Mouse (Mus musculus) testis, adult 2 months (tissue): ENCODE measurements at regions not wholly inside any gene's neighbourhood (a gene's known extent, or its start where the extent isn't known, plus 50 kb on each side); places are given as distances from the start of the nearest gene placed in this dataset.

Source experiments
- CTCF ChIP-seq: fragments of 200-500 bp; IDR thresholded peaks from 2 replicates; pipeline ENCODE4 v1.5.1; 2012; ENCODE audit warnings: low read depth, mild to moderate bottlenecking, inconsistent platforms, low read length, moderate library complexity; ENCODE audit not compliant: control insufficient read depth, insufficient read depth, insufficient replicate concordance
- POLR2A ChIP-seq: fragments of 200-500 bp; IDR thresholded peaks from 2 replicates; pipeline ENCODE4 v1.6.1; 2012; ENCODE audit warnings: low read depth, mild to moderate bottlenecking, inconsistent platforms, low read length, moderate library complexity; ENCODE audit not compliant: control insufficient read depth

GRCm38 (mm10) chr9:53004253-53004978, 243.4 kb downstream of the Ddx10 start:
- TF ChIP-seq POLR2A (no peak), CTCF (no peak)
